Mouse (Mus musculus) neural tube, embryonic 11.5 days (tissue): Measurements from ENCODE around the gene Gm10226. TPM values are rescaled to one million over a fixed set of nuclear protein-coding genes. Genes with fewer than 3 reads are reported as not detected.

Source experiments
- polyA plus RNA-seq: library from polyadenylated mRNA; unstranded; fragments of >200 nt; fragmentation: Nextera tagmentation; extraction: Ambion mirVana; gene quantifications from 2 replicates; pipeline ENCODE4 v1.2.1, GENCODE M21; 2014

Gene Gm10226
- polyA plus RNA-seq, 1 experiment from 2014 or later: 19.5 TPM

Other genes starting within 250 kb of the Gm10226 start
- 14.5 and 17.1 TPM in 2 replicates for gene Zfp51, start 241.5 kb upstream of the Gm10226 start, polyA plus RNA-seq
- gene Zfp53, start 202.9 kb upstream of the Gm10226 start, polyA plus RNA-seq: 8.7 and 10.1 TPM in 2 replicates
- 1.3 and 1.5 TPM in 2 replicates for gene Zfp52, start 156.3 kb upstream of the Gm10226 start, polyA plus RNA-seq
- gene Zfp948, start 124.9 kb upstream of the Gm10226 start, polyA plus RNA-seq: 19.7 and 20.4 TPM in 2 replicates
- gene Zfp983, start 41.2 kb upstream of the Gm10226 start, polyA plus RNA-seq: 7.2 and 10.5 TPM in 2 replicates
- 21.0 and 22.5 TPM in 2 replicates for gene Zfp760, start 15.9 kb downstream of the Gm10226 start, polyA plus RNA-seq
- gene Zfp229, start 38.9 kb downstream of the Gm10226 start, polyA plus RNA-seq: 7.3 and 7.8 TPM in 2 replicates
- gene Zfp820, start 153.9 kb downstream of the Gm10226 start, polyA plus RNA-seq: 5.9 and 6.1 TPM in 2 replicates
- gene Zfp995, start 218.1 kb downstream of the Gm10226 start, polyA plus RNA-seq: 6.3 and 6.7 TPM in 2 replicates